Mouse (Mus musculus) lung, embryonic 16.5 days (tissue): ENCODE data around the gene Kmt5b. TPM values are rescaled to one million over a fixed set of nuclear protein-coding genes. Genes with fewer than 3 reads are reported as not detected.

Source experiments
- ATAC-seq: fragments of 200-750 bp; cut with Nextera tagmentation; 2 replicates; pipeline ENCODE4 v1.8.0; 2017; ENCODE audit warnings: low read depth, mild to moderate bottlenecking, moderate library complexity
- H3K27ac ChIP-seq: fragments of 300-500 bp; sonication (generic); 2 replicates; pipeline ENCODE4 v1.5.1; 2014; ENCODE audit warnings: mild to moderate bottlenecking, control low read depth, low read length
- H3K27me3 ChIP-seq: fragments of 300-500 bp; sonication (generic); 2 replicates; pipeline ENCODE4 v1.6.1; 2014; ENCODE audit warnings: low read depth, low read length, mixed read lengths; ENCODE audit not compliant: control insufficient read depth, insufficient read depth
- H3K36me3 ChIP-seq: fragments of 300-500 bp; sonication (generic); 2 replicates; pipeline ENCODE4 v1.6.1; 2014; ENCODE audit warnings: low read length; ENCODE audit not compliant: control insufficient read depth, insufficient read depth
- H3K4me1 ChIP-seq: fragments of 300-500 bp; sonication (generic); replicated peaks from 2 replicates; pipeline ENCODE4 v1.6.1; 2014; ENCODE audit warnings: low read length, mixed read lengths; ENCODE audit not compliant: control insufficient read depth, insufficient read depth
- H3K4me2 ChIP-seq: fragments of 300-500 bp; sonication (generic); 2 replicates; pipeline ENCODE4 v1.6.1; 2014; ENCODE audit warnings: low read depth, low read length, control low read depth
- H3K4me3 ChIP-seq: fragments of 300-500 bp; sonication (generic); 2 replicates; pipeline ENCODE4 v1.5.1; 2014; ENCODE audit warnings: mild to moderate bottlenecking, low read length, control low read depth
- H3K9ac ChIP-seq: fragments of 300-500 bp; sonication (generic); 2 replicates; pipeline ENCODE4 v1.6.1; 2014; ENCODE audit warnings: low read length, control low read depth
- H3K9me3 ChIP-seq: fragments of 300-500 bp; sonication (generic); 2 replicates; pipeline ENCODE4 v1.6.1; 2016; ENCODE audit warnings: low read length; ENCODE audit not compliant: control insufficient read depth
- WGBS: fragments of 180-500 bp; shearing (Covaris S2); extraction: QIAGEN DNeasy Blood & Tissue Kit; methylation state at CpG from one replicate; pipeline ENCODE4 v1.1.7; 2014; 5-methylcytosine and 5-hydroxymethylcytosine counted together
- polyA plus RNA-seq: library from polyadenylated mRNA; unstranded; fragments of >200 nt; fragmentation: Nextera tagmentation; extraction: Ambion mirVana; gene quantifications from 2 replicates; pipeline ENCODE4 v1.2.1, GENCODE M21; 2015

Kmt5b gene
- polyA plus RNA-seq, 1 experiment from 2014 or later: 28.1 TPM

DNA sequence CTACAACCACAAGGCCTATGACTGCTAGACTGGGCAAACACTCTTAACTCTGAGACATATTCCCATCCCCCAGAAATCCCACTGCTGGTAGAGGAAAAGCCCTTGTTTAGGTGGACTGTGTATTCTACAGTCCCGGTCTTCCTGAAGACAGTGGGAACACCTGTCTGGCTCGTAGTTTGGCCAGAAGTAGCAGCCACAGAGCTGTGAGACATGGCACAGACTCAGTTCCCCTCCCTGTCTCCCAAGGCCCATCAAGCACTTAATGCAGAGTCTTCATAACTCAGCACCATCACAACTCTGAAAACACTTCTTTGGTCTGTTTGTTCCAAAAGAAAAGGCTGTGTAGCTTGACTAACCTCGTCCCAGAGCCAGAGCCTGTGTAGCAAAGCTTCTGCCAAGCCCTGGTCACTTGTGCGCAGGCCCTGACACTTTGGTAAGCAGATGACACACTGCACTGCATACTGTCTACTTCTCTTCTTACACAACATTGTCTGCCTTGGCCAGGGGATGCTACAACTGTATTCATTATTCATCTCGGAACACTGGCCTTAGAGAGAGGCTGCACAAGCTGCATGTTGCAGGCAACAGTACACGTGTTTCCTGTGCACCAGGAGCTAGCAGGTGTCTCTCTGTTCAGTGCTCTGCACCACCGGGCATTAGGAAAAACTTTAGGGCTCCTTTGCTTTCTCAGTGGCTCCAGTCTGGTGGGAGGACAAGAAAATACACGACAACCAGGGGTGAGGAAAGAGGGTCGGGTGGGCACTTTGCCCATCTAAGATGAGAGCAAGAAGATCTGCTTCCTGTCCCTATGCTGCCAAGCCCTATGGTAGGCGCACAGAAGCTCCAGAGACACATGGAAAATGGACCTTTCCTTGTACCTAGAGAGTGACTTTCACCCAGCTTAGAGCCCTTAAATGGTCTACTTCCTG is 79.7 kb downstream of the Kmt5b start:
- peak overlapping the region; percentile 43; the same call in 1 of the 2 replicates for H3K27ac ChIP-seq

DNA sequence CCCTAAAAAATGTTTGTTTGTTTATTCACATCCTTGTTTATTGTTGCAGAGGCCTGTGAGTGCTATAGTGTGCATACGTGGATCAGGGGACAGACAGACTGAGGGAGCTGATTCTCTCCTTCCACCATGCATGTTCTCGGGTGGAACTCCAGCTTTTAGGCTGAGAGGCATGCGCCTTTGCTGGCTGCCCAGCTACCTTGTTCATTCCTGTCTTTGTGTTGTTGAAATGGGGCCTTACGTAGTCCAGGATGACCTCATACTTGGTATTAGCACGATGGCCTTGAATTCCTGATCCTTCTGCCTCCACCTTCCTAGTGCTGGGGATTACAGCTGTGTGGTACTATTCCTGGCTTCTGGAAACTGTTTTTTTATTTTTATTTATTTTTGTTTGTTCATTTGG is 80.5 kb downstream of the Kmt5b start:
- H3K27ac ChIP-seq: no peak overlapping the region
- 72% methylated on average over 5 of the region's 5 CpGs for WGBS
- no peaks in the 10 kb centered on the region for H3K36me3 ChIP-seq

More for the DNA sequence above, 79.7 kb downstream of the Kmt5b start:
- 69% methylated on average over 10 of the region's 10 CpGs for WGBS
- Histone ChIP-seq H3K4me2 (no peak overlapping the region), H3K9ac (no peak overlapping the region), H3K9me3 (no peaks in the 10 kb centered on the region), H3K36me3 (no peaks in the 10 kb centered on the region), H3K27me3 (no peaks in the 10 kb centered on the region), H3K4me1 (peaks cover 19% of the 10 kb centered on the region), H3K4me3 (no peak overlapping the region)
- ATAC-seq: no peak

DNA sequence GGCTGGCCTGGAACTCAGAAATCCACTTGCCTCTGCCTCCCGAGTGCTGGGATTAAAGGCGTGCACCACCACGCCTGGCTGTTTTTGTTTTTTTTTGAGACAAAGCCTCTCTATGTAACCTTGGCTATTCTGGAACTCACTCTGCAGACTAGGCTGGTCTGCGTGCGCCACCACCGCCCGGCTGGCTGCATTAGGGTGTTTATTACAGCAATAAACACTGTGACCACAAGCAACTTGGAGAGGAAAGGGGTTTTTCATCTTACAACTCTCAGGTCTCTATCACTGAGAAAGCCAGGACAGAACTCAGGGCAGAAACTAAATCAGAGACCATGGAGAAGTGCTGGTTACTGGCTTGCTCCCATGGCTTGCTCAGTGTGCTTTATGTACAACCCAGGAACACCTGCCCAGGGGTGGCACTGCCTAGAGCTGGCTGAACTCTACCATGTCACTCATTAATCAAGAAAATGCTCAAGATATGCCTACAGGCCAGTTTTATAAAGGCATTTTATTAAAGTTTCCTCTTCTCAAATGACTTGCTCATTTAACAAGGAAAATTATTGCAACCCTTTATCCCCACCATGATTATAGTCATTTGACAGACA is 81.1 kb downstream of the Kmt5b start:
- H3K27ac ChIP-seq: no peak overlapping the region
- no peaks in the 10 kb centered on the region for H3K9me3 ChIP-seq
- WGBS: 77% methylated on average over 7 of the region's 7 CpGs
- H3K27me3 ChIP-seq: no peaks in the 10 kb centered on the region
- no peak overlapping the region for H3K4me3 ChIP-seq
- no peak for ATAC-seq
- no peak overlapping the region for H3K4me2 ChIP-seq
- no peaks in the 10 kb centered on the region for H3K36me3 ChIP-seq
- H3K4me1 ChIP-seq: peaks cover 20% of the 10 kb centered on the region
- no peak overlapping the region for H3K9ac ChIP-seq

More for the DNA sequence above, 80.5 kb downstream of the Kmt5b start:
- H3K4me2 ChIP-seq: no peak overlapping the region
- H3K9me3 ChIP-seq: no peaks in the 10 kb centered on the region
- H3K4me1 ChIP-seq: peaks cover 19% of the 10 kb centered on the region
- H3K9ac ChIP-seq: no peak overlapping the region
- ATAC-seq: no peak
- no peaks in the 10 kb centered on the region for H3K27me3 ChIP-seq
- H3K4me3 ChIP-seq: no peak overlapping the region

DNA sequence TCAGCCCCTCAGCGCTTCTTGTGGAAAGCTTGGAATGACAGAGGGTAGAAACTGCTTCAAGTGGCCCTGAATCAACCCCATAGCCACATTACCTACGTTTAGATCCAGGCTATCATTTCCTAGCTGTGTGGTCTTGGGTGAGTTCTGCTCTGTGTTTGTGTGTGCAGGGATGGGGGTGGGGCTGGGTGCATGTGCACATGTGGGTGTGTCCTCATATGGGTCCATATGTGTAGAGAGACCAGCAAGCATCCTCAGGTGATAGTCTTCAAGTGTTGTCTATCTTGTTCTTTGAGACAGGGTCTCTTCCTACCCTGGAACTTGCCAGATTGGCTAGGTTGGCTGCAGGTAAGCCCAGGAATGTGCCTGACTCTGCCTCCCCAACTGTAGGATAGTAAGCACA is 82.0 kb downstream of the Kmt5b start:
- H3K4me3 ChIP-seq: no peak overlapping the region
- no peak overlapping the region for H3K27ac ChIP-seq
- H3K4me2 ChIP-seq: no peak overlapping the region
- no peaks in the 10 kb centered on the region for H3K9me3 ChIP-seq
- H3K4me1 ChIP-seq: peaks cover 23% of the 10 kb centered on the region
- no peaks in the 10 kb centered on the region for H3K36me3 ChIP-seq
- no peaks in the 10 kb centered on the region for H3K27me3 ChIP-seq
- ATAC-seq: no peak
- 70% methylated on average over 2 of the region's 2 CpGs for WGBS
- H3K9ac ChIP-seq: no peak overlapping the region

DNA sequence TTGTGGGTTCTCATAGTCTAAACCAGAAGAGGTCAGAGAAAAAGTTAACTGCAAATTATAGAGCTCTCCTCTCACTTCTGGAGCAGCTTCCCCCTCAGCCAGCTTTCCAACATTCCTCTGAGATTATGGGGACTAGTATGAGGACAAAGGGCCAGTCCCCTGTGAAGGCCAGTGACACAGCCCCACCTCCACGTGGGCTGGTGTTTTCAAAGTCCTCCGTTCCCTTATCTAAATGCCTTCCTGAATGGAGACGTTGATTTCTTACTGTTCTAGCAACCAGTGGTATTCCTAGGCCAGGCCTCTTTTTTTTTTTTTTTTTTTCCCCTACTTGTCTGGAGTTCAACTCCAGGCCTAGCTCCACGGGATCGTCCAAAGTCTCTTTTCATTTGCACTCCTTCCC is 82.9 kb downstream of the Kmt5b start:
- 39% methylated on average over 5 of the region's 5 CpGs for WGBS

GRCm38 (mm10) chr19:3850847-3851469 is 83.7 kb downstream of the Kmt5b start:
- Histone ChIP-seq H3K27me3 (no peaks in the 10 kb centered on the region), H3K27ac (peak overlapping the region; percentile 77), H3K36me3 (no peaks in the 10 kb centered on the region), H3K4me2 (peak overlapping the region; percentile 81), H3K9me3 (no peaks in the 10 kb centered on the region), H3K4me1 (peaks cover 34% of the 10 kb centered on the region), H3K4me3 (peak overlapping the region; percentile 88), H3K9ac (peak overlapping the region; percentile 64)
- no peak for ATAC-seq
- WGBS: 4% methylated on average over 19 of the region's 19 CpGs

More for the DNA sequence above, 82.9 kb downstream of the Kmt5b start:
- Histone ChIP-seq H3K27me3 (no peaks in the 10 kb centered on the region), H3K9me3 (no peaks in the 10 kb centered on the region), H3K27ac (peak overlapping the region; percentile 77), H3K9ac (no peak overlapping the region), H3K4me3 (no peak overlapping the region), H3K36me3 (no peaks in the 10 kb centered on the region), H3K4me1 (peaks cover 25% of the 10 kb centered on the region), H3K4me2 (no peak overlapping the region)
- ATAC-seq: no peak

DNA sequence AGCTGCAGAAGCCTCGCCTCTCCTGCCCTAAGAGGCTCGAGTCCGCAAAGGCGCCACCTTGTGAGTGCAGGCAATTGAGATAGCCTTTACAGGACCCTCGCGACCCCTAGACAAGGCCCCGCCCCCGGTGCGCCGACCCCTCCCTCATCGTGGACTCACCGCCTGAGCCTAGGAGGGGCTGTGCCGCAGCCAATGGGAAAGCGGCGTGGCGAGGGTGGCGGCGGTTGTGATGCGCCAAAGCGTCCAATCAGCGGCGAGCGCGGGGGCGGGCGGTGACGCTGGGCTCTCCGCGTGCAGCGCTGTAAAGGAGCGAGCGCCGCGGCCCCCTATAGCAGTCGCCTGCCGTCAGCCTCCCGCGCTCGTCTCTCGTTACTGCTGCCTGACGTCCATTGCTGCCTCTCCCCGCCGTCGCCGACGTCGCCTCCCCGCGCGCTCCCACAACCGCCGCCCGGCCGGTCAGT is 84.3 kb downstream of the Kmt5b start, which contains the start of gene Chka:
Gene Chka (plus strand): TSS at position 272 of the 461 bp plus-strand sequence.
- Histone ChIP-seq H3K4me3 (peak within 1 kb of the TSS; percentile 88), H3K27ac (peak within 1 kb of the TSS; percentile 98), H3K9me3 (no peaks in the 10 kb centered on the region), H3K4me2 (peak within 1 kb of the TSS; percentile 81), H3K27me3 (no peaks in the 10 kb centered on the region), H3K36me3 (no peaks in the 10 kb centered on the region), H3K4me1 (peaks cover 31% of the 10 kb centered on the region), H3K9ac (peak within 1 kb of the TSS; percentile 92)
- peak; percentile 98 for ATAC-seq
- under 1% methylated on average over 44 of the region's 54 CpGs for WGBS

- no peaks in the 10 kb centered on the region for H3K27me3 ChIP-seq
- H3K36me3 ChIP-seq: no peaks in the 10 kb centered on the region
- no peaks in the 10 kb centered on the region for H3K9me3 ChIP-seq
- peak overlapping the region; percentile 98 for H3K27ac ChIP-seq
- peak overlapping the region; percentile 88 for H3K4me3 ChIP-seq
- peak; percentile 32 for ATAC-seq
- H3K4me2 ChIP-seq: peak overlapping the region; percentile 81
- peaks cover 31% of the 10 kb centered on the region for H3K4me1 ChIP-seq
- H3K9ac ChIP-seq: peak overlapping the region; percentile 92
- under 1% methylated on average over 59 of the region's 74 CpGs for WGBS
These were observed 84.9 kb downstream of the Kmt5b start for GRCm38 (mm10) chr19:3851979-3852681.
